Mouse (Mus musculus) testis, postnatal 14 days (tissue): ENCODE results near the gene Psg19.

ENCODE experiments used
- DNase-seq: peaks from one replicate; pipeline ENCODE4 v3.0.0; 2021; ENCODE audit warnings: low spot score

Psg19 gene

DNA sequence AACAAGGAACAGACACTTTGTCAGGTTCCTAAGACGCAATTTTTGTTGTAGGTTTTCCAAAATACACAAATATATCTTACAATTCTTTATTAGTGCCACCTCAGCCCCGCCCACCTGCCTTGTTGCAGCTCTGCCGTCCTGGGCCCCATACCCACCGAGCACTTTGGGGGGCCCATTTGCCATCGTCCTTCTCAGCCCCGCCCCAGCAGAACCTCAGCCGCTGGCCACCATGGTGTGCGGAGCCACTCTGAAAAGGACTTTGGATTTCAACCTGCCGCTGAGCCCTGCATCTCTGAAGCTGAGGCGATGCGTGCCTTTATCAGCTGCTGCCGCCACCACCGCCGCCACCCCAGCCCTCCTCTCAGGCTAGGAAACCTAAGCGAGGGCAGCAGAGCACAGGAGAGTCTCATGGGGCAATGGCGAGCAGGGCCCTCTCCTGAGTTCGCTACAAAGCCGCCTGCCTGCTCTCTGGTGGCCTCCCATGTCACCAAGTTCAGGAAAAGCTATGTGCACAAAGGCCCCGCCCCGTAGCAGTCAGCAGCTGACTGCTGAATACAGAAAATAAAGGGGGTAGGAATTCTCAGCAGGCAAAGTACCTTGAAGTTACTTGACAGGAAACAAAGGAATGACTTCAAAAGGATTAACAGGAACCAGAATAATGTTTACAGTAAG is 52.0 kb downstream of the Psg19 start:
- DNase-seq = no peak
